Mouse (Mus musculus) limb, embryonic 13.5 days (tissue): Measurements from ENCODE around the gene Sema6c. TPM values are rescaled to one million over a fixed set of nuclear protein-coding genes. Genes with fewer than 3 reads are reported as not detected.
"Not testable (repeated sequence)": the region's sequence is repeated elsewhere in the genome, so short reads cannot be mapped to it uniquely, and the experiment has no call there.

ENCODE experiments used
- ATAC-seq: fragments of 200-750 bp; cut with Nextera tagmentation; 2 replicates; pipeline ENCODE4 v1.8.0; 2017; ENCODE audit warnings: low read depth, moderate number of reproducible peaks, moderate TSS enrichment; ENCODE audit not compliant: low FRiP score
- H3K27ac ChIP-seq: fragments of 300-500 bp; sonication (generic); 2 replicates; pipeline ENCODE4 v1.5.1; 2015; ENCODE audit warnings: inconsistent platforms, mild to moderate bottlenecking, moderate library complexity
- H3K27me3 ChIP-seq: fragments of 300-500 bp; sonication (generic); 2 replicates; pipeline ENCODE4 v1.6.1; 2015; ENCODE audit warnings: mild to moderate bottlenecking, inconsistent platforms
- H3K36me3 ChIP-seq: fragments of 300-500 bp; sonication (generic); 2 replicates; pipeline ENCODE4 v1.6.1; 2015; ENCODE audit warnings: inconsistent platforms, mild to moderate bottlenecking, moderate library complexity
- H3K4me1 ChIP-seq: fragments of 300-500 bp; sonication (generic); 2 replicates; pipeline ENCODE4 v1.6.1; 2015; ENCODE audit warnings: inconsistent platforms
- H3K4me2 ChIP-seq: fragments of 300-500 bp; sonication (generic); replicated peaks from 2 replicates; pipeline ENCODE4 v1.6.1; 2015; ENCODE audit warnings: inconsistent platforms, mild to moderate bottlenecking, moderate library complexity
- H3K4me3 ChIP-seq: fragments of 300-500 bp; sonication (generic); 2 replicates; pipeline ENCODE4 v1.5.1; 2015; ENCODE audit warnings: moderate library complexity, mild to moderate bottlenecking, inconsistent platforms
- H3K9ac ChIP-seq: fragments of 300-500 bp; sonication (generic); 2 replicates; pipeline ENCODE4 v1.6.1; 2015; ENCODE audit warnings: mild to moderate bottlenecking, inconsistent platforms
- H3K9me3 ChIP-seq: fragments of 300-500 bp; sonication (generic); 2 replicates; pipeline ENCODE4 v1.6.1; 2016; ENCODE audit warnings: inconsistent platforms
- WGBS: fragments of 180-500 bp; shearing (Covaris S2); methylation state at CpG from one replicate; pipeline ENCODE4 v1.1.7; 2015; 5-methylcytosine and 5-hydroxymethylcytosine counted together
- polyA plus RNA-seq: library from polyadenylated mRNA; unstranded; fragments of >200 nt; fragmentation: Nextera tagmentation; extraction: Ambion mirVana; gene quantifications from 2 replicates; pipeline ENCODE4 v1.2.1, GENCODE M21; 2015

Gene Sema6c
- 11.1 and 11.7 TPM in 2 replicates for polyA plus RNA-seq

GRCm38 (mm10) chr3:95159987-95160963 is at the start of gene Sema6c:
Gene Sema6c (plus strand): TSS chr3:95160457.
- H3K9ac ChIP-seq: peak within 1 kb of the TSS; percentile 87
- WGBS: under 1% methylated on average over 66 of the region's 66 CpGs
- H3K27me3 ChIP-seq: no peaks in the 10 kb centered on the region
- H3K9me3 ChIP-seq: no peaks in the 10 kb centered on the region
- peak within 1 kb of the TSS; percentile 92 for H3K4me3 ChIP-seq
- H3K4me2 ChIP-seq: peak within 1 kb of the TSS; percentile 86
- peak; percentile 94 for ATAC-seq
- peaks cover 18% of the 10 kb centered on the region for H3K36me3 ChIP-seq
- H3K4me1 ChIP-seq: peaks cover 34% of the 10 kb centered on the region
- H3K27ac ChIP-seq: peak within 1 kb of the TSS; percentile 58; the same call in 1 of the 2 replicates

- WGBS: under 1% methylated on average over 53 of the region's 54 CpGs
- peak; percentile 64 for ATAC-seq
- peak within 1 kb of the TSS; percentile 72 for H3K4me3 ChIP-seq
- H3K27me3 ChIP-seq: no peaks in the 10 kb centered on the region
- H3K9ac ChIP-seq: peak within 1 kb of the TSS; percentile 90
- H3K4me2 ChIP-seq: peak within 1 kb of the TSS; percentile 59
- peaks cover 11% of the 10 kb centered on the region for H3K4me1 ChIP-seq
- peaks cover 22% of the 10 kb centered on the region for H3K36me3 ChIP-seq
- H3K9me3 ChIP-seq: no peaks in the 10 kb centered on the region
- H3K27ac ChIP-seq: peak within 1 kb of the TSS; percentile 98
Observed at GRCm38 (mm10) chr3:95110911-95111726, 49.1 kb upstream of the Sema6c start, which contains the start of gene Vps72. Gene Vps72 (plus strand): TSS chr3:95111022.

- Histone ChIP-seq H3K4me3 (peak overlapping the region; percentile 72; the same call in 1 of the 2 replicates), H3K27ac (no peak overlapping the region), H3K4me1 (peaks cover 11% of the 10 kb centered on the region), H3K27me3 (no peaks in the 10 kb centered on the region), H3K36me3 (peaks cover 36% of the 10 kb centered on the region), H3K9me3 (no peaks in the 10 kb centered on the region), H3K4me2 (peak overlapping the region; percentile 59), H3K9ac (no peak overlapping the region)
- no peak for ATAC-seq
- WGBS: 89% methylated on average over 1 of the region's 1 CpGs
Observed at GRCm38 (mm10) chr3:95112760-95113159, 47.5 kb upstream of the Sema6c start.

DNA sequence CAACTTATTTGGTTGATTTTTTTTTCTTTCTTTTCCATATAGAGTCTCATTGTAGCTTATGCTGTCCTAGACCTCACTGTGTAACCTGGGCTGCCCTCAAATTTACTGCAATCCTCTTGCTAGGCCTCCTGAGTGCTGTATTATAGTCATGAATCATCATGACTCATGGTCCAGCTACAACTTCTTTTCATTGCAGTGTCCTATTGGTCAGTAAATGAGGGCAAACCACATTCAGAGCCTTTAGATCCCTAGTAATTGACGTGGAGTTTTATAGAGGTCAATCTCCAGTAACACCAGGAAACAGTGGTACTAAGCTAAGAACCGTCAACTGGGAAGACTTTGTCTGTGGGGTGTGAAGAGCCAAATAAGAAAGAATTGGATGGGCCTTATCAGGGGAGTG is 42.5 kb upstream of the Sema6c start:
- Histone ChIP-seq H3K36me3 (peaks cover 86% of the 10 kb centered on the region), H3K4me2 (no peak overlapping the region), H3K9me3 (no peaks in the 10 kb centered on the region), H3K27me3 (no peaks in the 10 kb centered on the region), H3K9ac (no peak overlapping the region), H3K4me1 (peaks cover 1% of the 10 kb centered on the region), H3K4me3 (no peak overlapping the region), H3K27ac (no peak overlapping the region)
- no peak for ATAC-seq
- WGBS: 73% methylated on average over 2 of the region's 2 CpGs

DNA sequence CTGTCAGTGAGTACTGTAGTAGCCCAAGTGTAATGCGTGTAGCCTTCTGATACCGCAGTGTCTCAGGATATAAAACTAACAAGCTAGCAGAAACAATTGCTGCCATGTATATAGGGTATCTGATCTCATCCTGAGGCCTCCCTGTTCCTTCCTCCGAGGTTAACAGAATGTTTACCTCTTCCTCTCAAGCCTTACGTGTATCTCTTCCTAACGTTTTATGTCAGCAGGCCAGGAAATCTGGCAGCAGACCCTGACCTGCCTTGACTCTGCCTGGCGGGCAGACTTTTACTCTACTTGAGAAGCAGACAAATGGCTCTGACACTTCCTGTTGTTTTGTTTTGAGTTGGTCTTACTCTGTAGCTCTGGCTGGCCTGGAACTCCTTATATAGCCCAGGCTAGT is 38.7 kb upstream of the Sema6c start:
- no peaks in the 10 kb centered on the region for H3K9me3 ChIP-seq
- no peak for ATAC-seq
- H3K27ac ChIP-seq: peak overlapping the region; percentile 56; the same call in 1 of the 2 replicates
- no peaks in the 10 kb centered on the region for H3K27me3 ChIP-seq
- H3K4me1 ChIP-seq: peaks cover 15% of the 10 kb centered on the region
- H3K9ac ChIP-seq: no peak overlapping the region
- no peak overlapping the region for H3K4me3 ChIP-seq
- peaks cover 70% of the 10 kb centered on the region for H3K36me3 ChIP-seq
- no peak overlapping the region for H3K4me2 ChIP-seq
- 74% methylated on average over 6 of the region's 6 CpGs for WGBS

DNA sequence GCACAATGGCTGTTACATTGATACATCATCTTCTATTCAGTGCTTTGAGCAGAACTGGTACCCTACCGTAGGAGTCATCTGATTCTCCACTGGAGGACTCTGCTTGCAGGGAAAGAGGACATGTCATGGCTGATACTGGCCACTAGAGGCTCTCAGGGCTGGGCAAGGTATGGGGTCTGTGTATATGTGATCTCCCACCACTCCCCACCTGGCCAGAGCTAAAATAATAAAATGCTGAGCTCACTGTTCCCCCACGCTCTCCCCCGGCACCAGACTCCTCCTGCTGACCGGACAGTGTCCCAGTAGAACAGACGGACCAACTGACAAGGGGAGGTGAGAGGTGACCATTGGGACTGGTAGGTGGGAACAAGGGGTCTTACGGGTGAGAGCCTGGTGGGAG is 36.0 kb upstream of the Sema6c start, which contains the start of gene Tmod4:
TSS of gene Tmod4 (plus strand) at position 231 of the 400 bp plus-strand sequence.
- H3K4me1 ChIP-seq: peaks cover 15% of the 10 kb centered on the region
- H3K36me3 ChIP-seq: peaks cover 55% of the 10 kb centered on the region
- no peaks in the 10 kb centered on the region for H3K27me3 ChIP-seq
- WGBS: 37% methylated on average over 6 of the region's 6 CpGs
- peak within 1 kb of the TSS; percentile 77; the same call in 1 of the 2 replicates for H3K27ac ChIP-seq
- peak; percentile 49; the same call in 1 of the 2 replicates for ATAC-seq
- H3K9ac ChIP-seq: peak within 1 kb of the TSS; percentile 43; the same call in 1 of the 2 replicates
- no peaks in the 10 kb centered on the region for H3K9me3 ChIP-seq
- no peak within 1 kb of the TSS for H3K4me3 ChIP-seq
- H3K4me2 ChIP-seq: peak within 1 kb of the TSS; percentile 19; the same call in 1 of the 2 replicates

GRCm38 (mm10) chr3:95124972-95125371 is 35.3 kb upstream of the Sema6c start:
- WGBS: 17% methylated on average over 5 of the region's 5 CpGs
- Histone ChIP-seq H3K36me3 (peaks cover 54% of the 10 kb centered on the region), H3K27me3 (no peaks in the 10 kb centered on the region), H3K4me2 (peak overlapping the region; percentile 19; the same call in 1 of the 2 replicates), H3K27ac (peak overlapping the region; percentile 77; the same call in 1 of the 2 replicates), H3K4me3 (no peak overlapping the region), H3K4me1 (peaks cover 15% of the 10 kb centered on the region), H3K9me3 (no peaks in the 10 kb centered on the region), H3K9ac (no peak overlapping the region)
- peak; percentile 55; the same call in 1 of the 2 replicates for ATAC-seq

DNA sequence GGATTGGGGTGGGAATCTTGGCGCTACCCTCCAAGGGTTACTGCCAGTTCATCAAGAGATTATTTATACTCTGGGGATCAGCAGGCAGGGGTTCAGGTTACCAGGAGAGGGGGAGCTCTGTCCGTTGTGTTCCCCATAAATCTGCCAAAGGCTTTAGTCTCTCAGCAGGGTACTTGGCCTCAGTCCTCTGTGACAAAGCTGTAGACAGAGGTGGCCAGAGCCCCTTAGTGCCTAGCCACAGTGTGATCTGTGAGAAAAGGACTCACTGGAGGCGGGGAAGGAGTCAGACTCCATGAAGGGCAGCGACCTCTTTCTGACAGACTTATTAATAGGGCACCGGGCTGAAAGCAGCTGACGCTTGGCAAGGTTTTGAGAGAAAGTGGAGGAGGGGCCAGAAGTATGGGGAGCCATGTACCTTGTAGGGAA is 31.0 kb upstream of the Sema6c start:
- Histone ChIP-seq H3K4me2 (no peak overlapping the region), H3K27me3 (no peaks in the 10 kb centered on the region), H3K4me1 (peaks cover 19% of the 10 kb centered on the region), H3K4me3 (no peak overlapping the region), H3K9me3 (no peaks in the 10 kb centered on the region), H3K36me3 (peaks cover 38% of the 10 kb centered on the region), H3K9ac (no peak overlapping the region; the same call in 1 of the 2 replicates), H3K27ac (no peak overlapping the region)
- 34% methylated on average over 6 of the region's 6 CpGs for WGBS
- no peak for ATAC-seq

DNA sequence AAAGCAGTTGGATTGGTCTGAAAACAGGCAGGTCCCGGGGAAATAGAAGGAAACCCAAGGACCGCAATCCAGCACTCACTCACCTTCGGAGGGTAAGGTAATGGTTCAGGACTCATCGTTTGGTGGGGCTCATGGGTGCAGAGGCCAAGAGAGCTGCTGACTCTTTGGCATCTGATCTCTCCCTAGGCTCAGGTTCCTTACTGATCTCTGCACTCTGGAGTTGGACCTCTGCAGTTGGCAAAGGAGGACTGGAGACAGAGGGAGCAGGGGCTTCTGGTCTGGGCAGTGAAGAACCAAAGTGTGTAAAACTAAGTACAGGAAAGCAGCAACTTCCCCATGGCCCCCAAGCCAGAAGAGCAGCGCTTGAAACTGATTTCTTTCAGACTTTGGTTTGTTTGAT is 30.2 kb upstream of the Sema6c start:
- H3K4me1 ChIP-seq: peaks cover 13% of the 10 kb centered on the region
- peaks cover 38% of the 10 kb centered on the region for H3K36me3 ChIP-seq
- H3K27me3 ChIP-seq: no peaks in the 10 kb centered on the region
- H3K4me3 ChIP-seq: no peak overlapping the region
- H3K9me3 ChIP-seq: no peaks in the 10 kb centered on the region
- 82% methylated on average over 5 of the region's 5 CpGs for WGBS
- H3K9ac ChIP-seq: 0 out of 2 replicates have a peak overlapping the region, but pooled peaks have one; percentile 26
- no peak for ATAC-seq
- no peak overlapping the region for H3K27ac ChIP-seq
- H3K4me2 ChIP-seq: no peak overlapping the region

GRCm38 (mm10) chr3:95132389-95132788 is 27.9 kb upstream of the Sema6c start:
- H3K27me3 ChIP-seq, H3K9ac ChIP-seq, ATAC-seq, H3K4me3 ChIP-seq, H3K27ac ChIP-seq, H3K9me3 ChIP-seq: not testable (repeated sequence)
- Histone ChIP-seq H3K4me2 (peak overlapping the region; percentile 86; the same call in 1 of the 2 replicates), H3K36me3 (peaks cover 38% of the 10 kb centered on the region), H3K4me1 (peaks cover 22% of the 10 kb centered on the region)
- WGBS: 88% methylated on average over 2 of the region's 2 CpGs

GRCm38 (mm10) chr3:95133176-95133575 is 27.1 kb upstream of the Sema6c start:
- no peak for ATAC-seq
- H3K27me3 ChIP-seq: no peaks in the 10 kb centered on the region
- peaks cover 22% of the 10 kb centered on the region for H3K4me1 ChIP-seq
- H3K4me2 ChIP-seq: peak overlapping the region; percentile 86
- H3K4me3 ChIP-seq: peak overlapping the region; percentile 66
- 55% methylated on average over 11 of the region's 11 CpGs for WGBS
- H3K27ac ChIP-seq: peak overlapping the region; percentile 63; the same call in 1 of the 2 replicates
- H3K9me3 ChIP-seq: no peaks in the 10 kb centered on the region
- H3K9ac ChIP-seq: peak overlapping the region; percentile 83
- H3K36me3 ChIP-seq: peaks cover 42% of the 10 kb centered on the region
